Mouse (Mus musculus) layer of hippocampus, adult 11-12 months (tissue): ENCODE data around the gene Pex11b.
"Not testable (repeated sequence)": the region's sequence is repeated elsewhere in the genome, so short reads cannot be mapped to it uniquely, and the experiment has no call there.

Experiments used
- DNase-seq: peaks from one replicate; pipeline ENCODE4 v3.0.0; 2022; ENCODE audit warnings: low spot score

The Pex11b gene

DNA sequence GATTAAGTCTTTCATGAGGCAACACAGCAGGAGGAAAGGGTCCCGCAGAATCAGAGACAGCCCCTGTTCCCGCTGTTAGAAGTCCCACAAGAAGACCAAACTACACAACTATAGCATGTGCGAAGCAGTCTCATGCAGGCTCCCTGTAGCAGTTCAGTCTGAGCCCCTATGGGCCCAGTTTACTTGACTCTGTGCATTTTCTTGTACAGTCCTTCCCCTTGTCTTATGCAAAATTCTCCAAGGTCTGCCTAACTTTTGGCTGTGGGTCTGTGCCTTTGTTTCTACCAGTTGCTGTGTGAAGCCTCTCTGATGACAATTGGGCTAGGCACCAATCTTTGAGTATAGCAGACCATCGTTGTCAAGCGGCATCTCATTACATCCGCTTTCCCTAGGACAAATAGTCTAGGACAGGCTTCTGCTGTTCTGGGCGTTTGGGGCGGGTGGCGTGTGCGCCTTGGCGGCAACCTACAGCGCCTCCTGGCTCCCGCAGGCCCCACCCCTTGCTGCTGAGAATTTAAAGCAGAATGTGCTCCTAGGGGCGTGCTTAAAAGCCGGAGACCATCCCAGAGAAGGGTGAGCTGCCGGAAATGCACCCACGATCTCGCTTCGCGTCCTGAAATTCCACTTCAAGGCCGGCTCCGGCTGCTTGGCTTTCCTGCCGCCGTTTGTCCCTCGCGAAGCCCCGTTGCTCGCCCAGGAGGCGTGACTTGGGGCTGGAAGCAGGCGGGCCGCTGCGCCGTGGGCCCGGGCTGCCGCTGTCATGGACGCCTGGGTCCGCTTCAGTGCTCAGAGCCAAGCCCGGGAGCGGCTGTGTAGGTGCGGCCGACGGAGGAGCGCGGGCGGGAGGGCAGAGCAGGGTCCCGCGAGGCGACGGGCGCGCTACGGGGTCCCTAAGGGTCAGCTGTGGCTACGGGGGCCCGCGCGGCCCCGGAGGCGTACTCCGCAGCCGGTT lies at the start of gene Pex11b, which contains the start of gene Gm42957:
Gene Pex11b (plus strand): TSS at position 449 of the 952 bp plus-strand sequence.
Gene Gm42957 (plus strand): TSS at position 547 of the 952 bp plus-strand sequence.
- peak; percentile 86 for DNase-seq

DNA sequence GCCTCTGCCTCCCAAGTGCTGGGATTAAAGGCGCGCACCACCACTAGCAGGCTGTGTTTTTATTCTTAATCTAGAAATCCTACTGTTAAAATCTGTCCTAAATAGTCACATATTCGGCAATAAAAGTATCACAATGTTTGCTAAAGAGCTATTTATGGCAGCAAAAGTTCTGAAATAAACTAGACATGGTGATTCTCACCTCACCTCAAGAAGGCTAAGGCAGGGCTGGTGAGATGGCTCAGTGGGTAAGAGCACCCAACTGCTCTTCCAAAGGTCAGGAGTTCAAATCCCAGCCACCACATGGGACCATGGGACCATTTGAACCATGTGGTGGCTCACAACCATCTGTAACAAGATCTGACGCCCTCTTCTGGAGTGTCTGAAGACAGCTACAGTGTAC lies 44.5 kb upstream of the Pex11b start:
- no peak for DNase-seq

DNA sequence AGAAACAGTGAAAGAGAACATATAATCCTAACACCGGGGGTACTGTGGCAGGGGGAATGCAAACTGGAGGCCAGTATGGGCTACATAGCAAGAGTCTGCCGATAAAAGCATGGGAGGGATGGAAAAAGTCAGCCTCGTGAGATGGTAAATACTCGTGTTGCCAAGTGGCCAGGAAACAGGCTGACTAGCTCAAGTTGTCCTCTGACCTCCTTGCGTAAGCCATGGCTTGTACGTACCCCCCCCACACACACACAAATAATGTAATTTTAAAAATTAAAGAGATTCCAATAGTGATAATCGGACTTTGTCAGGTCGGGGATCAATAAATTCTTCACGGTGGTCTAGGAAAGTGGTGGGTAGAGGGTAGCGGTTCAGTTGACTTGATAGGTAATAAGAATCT lies 41.8 kb upstream of the Pex11b start:
- no peak for DNase-seq

DNA sequence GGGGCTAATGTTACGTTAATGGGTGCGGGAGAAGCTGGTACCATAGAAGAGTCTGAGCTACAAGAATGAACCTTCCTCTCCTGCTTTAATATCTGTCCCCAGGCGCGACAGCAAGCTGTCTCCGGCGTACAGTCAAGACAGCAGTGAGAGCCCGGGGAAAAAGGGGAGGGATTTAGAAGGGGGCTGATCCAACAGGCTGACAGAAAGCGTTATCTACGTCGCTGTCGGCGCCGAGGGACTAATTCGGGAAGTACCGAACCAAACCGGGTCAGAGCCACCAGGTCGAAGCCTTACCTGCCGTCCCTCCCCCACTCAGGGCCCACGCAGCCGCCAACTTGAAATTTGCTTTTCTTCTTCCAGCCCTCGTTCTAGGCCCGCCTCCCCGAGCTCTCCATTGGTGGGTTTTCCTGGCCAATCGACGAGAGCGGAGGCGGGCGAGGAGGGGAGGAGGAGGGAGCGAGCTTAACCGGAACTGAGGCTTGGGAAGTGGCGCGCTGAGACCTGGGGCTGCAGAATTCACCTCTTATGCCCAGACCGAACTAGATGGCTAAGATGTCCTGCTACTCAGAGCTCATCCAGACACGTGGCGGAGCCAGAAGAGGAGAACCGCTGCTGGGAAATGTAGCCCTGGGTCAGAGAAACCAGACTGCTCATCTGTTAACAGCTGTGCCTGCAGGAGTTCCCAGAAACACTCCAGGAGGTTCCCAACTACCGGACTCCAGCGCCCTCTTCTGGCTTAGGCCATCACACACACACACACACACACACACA lies 41.2 kb upstream of the Pex11b start, which contains the start of gene Polr3gl:
Gene Polr3gl (minus strand): TSS at position 392 of the 771 bp plus-strand sequence.
- peak; percentile 94 for DNase-seq

DNA sequence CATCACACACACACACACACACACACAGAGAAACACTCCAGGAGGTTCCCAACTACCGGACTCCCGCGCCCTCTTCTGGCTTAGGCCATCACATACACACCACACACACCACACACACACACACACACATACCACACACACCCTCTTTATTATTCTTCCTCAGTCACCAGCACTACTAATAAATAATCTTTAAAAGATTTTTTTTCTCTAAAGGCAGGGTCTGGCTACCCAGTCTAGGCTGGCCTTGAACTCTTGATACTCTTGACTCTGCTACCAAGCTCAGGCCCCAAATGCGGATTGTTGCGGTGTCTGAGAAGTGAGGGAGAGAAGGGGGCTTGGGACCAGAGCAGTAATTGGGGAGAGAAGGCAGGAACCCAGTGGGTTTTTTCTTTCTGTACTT lies 40.3 kb upstream of the Pex11b start:
- DNase-seq: no peak

DNA sequence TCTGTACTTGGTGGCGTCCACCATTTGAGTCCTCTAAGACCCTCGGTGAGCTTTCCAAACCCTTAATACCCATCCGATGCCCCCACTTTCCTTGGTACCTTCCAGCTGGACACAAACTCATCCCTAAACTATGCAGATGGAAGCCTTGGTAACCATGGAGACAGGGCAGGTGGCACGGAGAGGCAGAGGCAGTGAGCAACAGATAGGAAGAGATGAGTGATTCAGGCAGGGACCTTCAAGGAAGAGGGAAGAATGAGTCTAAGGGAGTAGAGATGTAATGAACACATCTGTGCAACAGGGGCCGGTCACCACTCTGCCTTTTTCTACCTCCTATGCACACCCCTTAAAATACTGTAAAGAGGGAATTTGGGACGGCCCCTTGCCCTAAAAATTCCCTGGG lies 39.5 kb upstream of the Pex11b start:
- DNase-seq: no peak

DNA sequence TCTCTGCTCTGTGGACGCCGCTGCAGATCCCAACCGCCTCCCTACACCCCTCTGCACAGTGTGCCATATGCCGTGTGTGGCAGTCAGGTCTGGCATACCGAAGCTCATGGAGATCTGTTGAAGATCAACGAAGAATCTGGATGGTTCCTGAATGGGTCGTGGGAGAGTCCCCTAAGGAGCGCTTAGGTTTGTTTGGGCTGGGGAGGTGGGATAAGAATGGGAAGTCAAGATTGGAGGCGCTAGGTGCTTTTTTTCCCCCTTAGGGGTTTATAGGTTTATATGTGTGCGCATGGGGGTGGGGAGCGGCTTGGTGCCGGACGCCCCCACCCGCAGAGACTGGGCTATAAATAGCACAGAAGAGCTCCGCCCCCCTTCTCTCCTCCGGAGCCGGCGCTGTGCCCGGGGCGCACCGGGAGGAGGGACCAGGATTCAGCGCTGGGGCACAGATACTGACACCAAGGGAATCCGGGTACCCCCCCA lies 38.9 kb upstream of the Pex11b start, which contains the start of gene Ankrd34a:
Gene Ankrd34a (plus strand): TSS at position 409 of the 480 bp plus-strand sequence.
- peak; percentile 79 for DNase-seq

DNA sequence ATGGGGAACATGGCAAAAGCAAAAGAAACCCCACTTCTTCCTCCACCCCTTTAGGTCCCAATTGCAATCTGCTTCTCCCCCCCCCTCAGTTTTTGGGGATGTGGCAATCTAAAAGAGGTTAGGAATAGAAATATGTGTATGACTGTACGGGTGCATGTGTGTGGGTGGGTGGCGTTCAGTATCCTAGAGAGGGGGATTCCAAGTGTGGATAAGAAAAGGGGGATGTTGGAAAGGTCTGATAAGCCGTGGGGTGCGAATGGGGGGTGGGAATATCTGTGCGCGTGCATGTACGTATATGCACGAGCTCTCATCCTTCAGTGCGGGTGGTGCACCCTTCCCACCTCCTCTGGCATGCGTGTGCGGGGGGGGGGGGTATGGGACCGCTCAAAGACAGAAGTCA lies 38.3 kb upstream of the Pex11b start:
- DNase-seq: no peak

DNA sequence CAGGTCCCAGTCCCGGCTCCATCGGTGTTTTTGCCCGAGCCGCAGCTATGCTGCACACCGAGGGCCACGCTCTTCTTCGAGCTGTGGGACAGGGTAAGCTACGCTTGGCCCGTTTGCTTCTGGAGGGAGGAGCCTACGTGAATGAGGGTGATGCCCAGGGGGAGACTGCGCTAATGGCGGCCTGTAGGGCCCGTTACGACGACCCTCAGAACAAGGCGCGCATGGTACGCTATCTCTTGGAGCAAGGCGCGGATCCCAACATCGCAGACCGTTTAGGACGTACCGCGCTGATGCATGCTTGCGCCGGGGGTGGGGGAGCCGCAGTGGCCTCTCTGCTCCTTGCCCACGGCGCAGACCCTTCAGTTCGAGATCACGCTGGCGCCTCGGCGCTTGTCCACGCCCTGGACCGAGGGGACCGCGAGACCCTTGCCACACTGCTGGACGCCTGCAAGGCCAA lies 37.7 kb upstream of the Pex11b start:
- DNase-seq: peak; percentile 57

DNA sequence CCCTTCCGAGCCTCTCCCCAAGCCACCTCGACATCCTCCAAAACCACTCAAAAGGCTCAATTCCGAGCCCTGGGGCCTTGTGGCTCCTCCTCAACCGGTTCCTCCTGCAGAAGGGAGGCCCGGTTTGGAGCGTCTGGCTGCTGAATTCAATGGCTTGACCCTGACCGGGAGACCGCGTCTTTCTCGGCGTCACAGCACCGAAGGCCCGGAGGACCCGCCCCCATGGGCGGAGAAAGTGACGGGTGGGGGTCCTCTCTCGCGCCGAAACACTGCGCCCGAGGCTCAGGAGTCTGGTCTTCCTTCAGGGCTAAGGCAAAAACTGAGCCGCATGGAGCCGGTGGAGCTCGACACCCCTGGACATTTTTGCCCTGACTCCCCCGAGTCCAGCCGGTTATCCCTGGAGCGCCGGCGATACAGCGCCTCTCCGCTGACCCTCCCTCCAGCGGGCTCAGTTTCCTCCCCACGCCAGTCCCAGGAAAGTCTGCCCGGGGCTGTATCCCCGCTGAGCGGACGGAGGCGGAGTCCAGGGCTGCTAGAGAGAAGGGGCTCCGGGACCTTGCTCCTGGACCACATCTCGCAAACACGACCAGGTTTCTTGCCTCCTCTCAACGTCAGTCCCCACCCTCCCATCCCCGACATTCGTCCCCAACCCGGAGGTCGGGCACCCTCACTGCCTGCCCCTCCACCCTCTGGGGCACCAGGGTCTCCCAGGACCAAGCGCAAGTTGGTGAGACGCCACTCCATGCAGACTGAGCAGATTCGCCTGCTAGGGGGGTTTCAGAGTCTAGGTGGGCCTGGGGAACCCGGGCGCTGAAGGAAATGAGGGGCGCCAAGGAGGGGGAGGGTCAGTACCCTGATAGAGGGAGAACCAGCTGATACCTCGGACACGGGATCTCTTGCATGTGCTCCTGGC lies 36.8 kb upstream of the Pex11b start:
- DNase-seq: peak; percentile 59

DNA sequence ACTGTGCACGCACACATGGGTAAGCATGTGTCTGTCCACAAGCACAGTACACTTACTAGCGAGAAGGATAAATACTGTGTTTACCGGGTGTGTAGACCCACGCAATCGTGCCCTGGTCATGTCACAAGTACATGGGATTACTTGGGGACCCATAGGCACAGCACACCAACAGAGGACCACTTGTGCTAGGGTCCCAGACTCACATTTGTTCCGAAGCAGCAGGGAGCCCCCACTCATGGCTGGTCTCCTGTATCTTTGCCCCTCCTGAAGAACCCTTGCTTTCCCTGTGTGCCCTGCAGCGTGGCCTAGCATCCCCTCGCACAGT lies 36.1 kb upstream of the Pex11b start:
- DNase-seq: no peak

DNA sequence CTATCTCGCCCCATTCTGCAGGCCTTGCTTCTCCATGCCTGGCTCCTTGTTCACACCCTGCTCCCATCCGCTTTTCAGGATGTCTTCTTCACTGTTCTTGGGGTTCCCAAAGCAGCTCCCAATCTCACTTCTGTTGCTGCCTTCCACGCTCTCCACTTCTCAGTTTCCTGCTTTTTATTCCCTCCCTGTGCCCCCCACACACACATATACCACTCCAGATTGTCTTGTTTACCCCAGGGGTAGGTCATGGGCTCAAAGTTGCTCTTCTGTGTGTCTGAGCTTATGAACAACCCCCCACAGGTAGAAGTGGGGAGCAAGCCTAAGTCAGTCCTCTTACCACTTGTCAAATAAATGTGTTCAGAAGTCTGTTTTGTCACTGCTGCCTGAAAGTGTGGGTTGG lies 35.8 kb upstream of the Pex11b start:
- DNase-seq: no peak

DNA sequence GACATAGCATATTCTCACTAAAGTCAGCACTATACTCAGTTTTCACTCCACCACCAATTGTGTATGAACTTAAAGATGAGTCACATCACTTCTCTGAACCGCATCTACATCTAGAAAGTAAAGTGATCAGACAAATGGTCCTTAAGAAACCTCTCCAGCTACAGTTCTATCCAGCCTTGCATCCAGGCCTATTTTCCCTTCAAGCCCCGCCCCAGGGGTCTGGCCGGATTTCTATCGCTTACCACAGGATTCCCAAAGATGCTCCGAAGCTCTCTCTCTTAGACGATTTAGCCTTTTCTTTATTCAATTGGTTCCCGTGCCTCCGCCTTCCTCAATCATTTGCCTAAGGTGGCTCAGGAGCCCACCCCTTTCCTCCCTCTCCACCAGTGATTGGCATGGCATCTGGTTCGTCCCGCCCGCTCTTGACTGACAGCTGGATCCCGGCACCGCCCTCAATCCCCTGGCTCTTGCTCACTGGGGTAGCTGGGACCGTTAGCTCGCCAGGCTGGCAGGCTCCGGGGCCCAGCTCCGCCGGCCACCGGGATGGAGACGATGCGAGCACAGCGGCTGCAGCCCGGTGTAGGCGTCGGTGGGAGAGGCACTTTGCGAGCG lies 34.4 kb upstream of the Pex11b start, which contains the start of gene Lix1l:
Gene Lix1l (plus strand): TSS at position 511 of the 612 bp plus-strand sequence.
- peak; percentile 95 for DNase-seq

DNA sequence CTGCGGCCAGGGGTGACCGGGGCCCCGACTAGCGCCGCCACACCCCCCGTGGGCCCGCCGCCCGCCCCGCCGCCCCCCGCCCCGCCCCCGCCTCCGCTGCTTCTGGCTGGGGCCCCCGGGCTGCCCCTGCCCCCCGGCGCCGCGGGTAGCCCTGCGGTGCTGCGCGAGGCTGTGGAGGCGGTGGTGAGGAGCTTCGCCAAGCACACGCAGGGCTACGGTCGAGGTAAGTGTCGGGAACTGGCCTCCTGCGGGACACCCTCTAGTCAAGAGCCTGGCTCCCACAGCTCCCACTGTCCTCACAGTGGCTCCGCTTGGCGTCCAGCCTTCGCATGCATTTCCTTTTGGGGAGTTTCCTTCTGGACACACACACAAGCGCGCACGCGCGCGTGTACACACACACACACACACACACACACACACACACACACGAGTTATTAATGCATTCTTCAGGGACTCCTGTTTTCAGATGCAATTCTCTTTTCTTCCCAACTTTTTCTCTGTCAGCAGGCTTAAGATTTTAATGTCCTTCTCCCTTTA lies 33.9 kb upstream of the Pex11b start:
- peak; percentile 62 for DNase-seq

DNA sequence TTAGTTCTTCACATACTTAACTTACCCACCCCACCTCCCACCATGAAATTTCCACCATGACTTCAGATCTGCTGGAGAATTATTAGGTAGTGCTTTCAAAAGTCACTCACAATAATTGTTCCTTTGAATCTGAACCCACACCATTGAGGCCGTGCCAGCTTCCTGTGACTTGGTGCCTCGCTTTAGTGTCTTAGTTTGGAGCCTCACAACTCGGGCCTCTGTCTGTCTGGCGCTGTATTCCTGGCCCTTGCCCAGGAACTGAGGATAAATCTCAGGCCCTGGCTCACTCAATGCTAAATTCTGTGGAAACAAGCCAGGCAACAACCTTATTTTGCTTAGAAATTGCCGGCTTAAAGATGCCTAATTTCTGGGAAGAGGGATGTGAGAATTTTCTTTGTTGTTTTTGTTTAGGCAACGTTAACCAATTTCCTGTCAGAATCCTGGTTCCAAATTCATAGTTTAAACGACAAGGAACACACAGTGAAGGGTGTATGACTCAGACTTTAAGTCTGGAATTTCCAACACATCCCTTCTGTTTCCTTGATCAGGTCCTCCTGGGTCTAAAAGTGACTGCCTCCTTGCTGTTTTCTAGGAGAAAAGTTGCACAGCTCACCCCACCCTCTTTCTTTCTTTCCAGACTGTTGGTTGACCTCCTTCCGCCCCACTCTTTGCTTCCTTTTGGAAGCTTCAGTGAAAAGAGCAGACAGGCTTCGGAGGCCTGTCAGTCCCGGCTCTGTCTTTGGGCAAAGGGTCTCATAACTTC lies 33.1 kb upstream of the Pex11b start:
- no peak for DNase-seq

DNA sequence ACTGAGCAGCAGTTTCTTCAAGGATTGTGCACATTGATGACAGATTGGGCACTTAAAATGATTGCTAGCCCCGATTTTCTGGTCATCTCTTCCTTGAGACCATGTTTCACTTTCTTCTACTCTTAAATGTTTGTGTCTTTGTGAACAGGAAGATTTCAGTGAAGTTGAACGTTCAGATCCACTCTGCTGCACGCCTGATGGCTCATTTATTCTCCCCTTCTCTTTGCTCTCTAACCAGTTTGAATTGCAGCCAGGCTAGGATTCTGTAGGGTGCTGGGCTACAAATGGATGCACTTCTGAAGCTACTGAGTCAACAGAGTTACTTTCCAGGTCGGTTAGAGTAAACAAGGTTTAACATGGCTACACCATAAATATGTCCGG lies 32.5 kb upstream of the Pex11b start:
- no peak for DNase-seq

DNA sequence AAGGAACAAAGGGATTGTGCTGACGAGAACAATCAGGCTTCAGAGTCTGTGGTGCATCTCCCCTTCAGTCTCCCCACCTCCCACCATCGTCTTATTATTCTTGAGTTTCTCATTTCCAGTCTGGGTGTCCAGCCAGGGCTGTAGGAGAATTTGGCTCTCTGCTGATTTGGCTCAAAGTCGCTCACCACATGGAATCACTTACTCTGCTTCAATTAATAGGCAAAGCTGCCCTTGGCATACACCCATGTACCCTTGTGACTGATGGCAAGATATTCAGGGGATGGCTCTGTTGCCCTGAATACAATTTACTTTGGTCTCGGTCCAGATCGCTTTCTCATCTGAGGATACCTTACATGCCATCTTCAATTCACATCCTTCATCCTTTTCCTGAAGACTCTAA lies 31.9 kb upstream of the Pex11b start:
- DNase-seq: peak; percentile 28

DNA sequence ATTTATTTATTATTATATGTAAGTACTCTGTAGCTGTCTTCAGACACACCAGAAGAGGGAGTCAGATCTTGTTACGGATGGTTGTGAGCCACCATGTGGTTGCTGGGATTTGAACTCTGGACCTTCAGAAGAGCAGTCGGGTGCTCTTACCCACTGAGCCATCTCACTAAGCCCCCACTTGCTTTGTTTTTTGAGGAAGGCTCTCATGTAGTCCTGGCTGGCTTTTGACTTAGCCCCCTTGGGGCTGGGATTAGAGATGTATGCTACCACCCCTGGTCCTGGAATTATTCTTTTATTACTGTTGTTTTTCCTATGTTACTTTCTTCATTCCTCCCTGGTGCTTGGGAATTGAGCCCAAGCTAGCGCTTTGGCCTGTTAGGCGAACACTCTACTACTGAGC lies 29.2 kb upstream of the Pex11b start:
- DNase-seq: not testable (repeated sequence)

DNA sequence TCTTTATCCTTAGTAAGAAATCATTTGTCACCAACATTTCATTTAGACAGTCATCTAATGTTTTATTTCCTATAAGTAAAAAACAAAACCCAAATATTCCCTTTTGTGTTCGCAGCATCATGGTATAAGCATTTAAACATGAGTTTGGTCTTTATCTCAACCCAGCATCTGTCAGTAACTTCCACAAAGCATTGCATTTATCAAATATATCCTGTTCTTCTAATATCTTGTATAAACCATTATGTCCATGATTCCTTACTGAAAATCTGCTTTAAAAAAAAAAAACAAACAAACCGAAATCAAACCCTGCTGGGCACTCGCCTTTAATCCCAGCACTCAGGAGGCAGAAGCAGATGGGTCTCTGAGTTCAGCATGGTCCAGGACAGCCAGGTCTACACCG lies 28.6 kb upstream of the Pex11b start:
- DNase-seq: no peak

DNA sequence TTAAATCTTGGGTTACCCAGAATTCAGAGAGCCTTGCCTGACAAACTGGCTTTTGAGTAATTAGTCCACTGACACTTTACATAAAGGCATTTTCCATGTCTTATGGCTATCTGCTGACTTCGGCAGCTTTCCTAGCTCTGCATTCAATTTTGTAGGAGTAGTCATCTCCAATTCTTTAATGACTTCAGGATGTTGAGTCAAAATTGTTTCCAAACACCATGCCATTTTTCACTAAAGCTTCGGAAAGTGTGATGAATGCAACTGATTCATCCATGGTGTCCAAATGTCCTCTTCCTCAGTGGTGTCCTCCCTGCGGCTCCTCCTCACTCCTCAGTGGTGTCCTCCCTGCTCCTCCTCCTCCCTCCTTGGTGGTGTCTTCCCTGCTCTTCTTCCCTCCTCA lies 17.2 kb upstream of the Pex11b start:
- DNase-seq: no peak
